Mouse (Mus musculus): Measurements from ENCODE around the gene Csdc2.

- no peak for TF ChIP-seq POLR2A (IDR thresholded peaks at IDR 0.05; ENCODE audit: insufficient read depth, low read length)
- TF ChIP-seq EP300 (IDR thresholded peaks at IDR 0.05; ENCODE audit: insufficient read depth, low read depth, low read length): no peak
These were observed 13.0 kb downstream of the Csdc2 start for GRCm38 (mm10) chr15:81949476-81950131.
